Mouse (Mus musculus) CH12.LX (cell line): Measurements from ENCODE around the gene Rsph10b.

Source experiments
- CTCF ChIP-seq, 2 experiments: IDR thresholded peaks in 1 of 2; conservative IDR thresholded peaks in 1 of 2; 2 replicates each; pipeline ENCODE4 v1.5.1; 2011 to 2012; ENCODE audit warnings: low read depth in 2 of 2, low read length in 2 of 2, improper control_type of control experiment in 1 of 2, inconsistent platforms in 1 of 2, mild to moderate bottlenecking in 1 of 2, moderate library complexity in 1 of 2
- HCFC1 ChIP-seq: IDR thresholded peaks from 2 replicates; pipeline ENCODE4 v1.6.1; 2012; ENCODE audit warnings: low read depth, mild to moderate bottlenecking, inconsistent platforms, low read length, improper control_type of control experiment
- MAFK ChIP-seq: IDR thresholded peaks from 2 replicates; pipeline ENCODE4 v1.6.1; 2011; ENCODE audit warnings: low read length, improper control_type of control experiment; ENCODE audit not compliant: insufficient replicate concordance
- PAX5 ChIP-seq: IDR thresholded peaks from 2 replicates; pipeline ENCODE4 v1.6.1; 2012; ENCODE audit warnings: low read length, inconsistent platforms, mixed read lengths
- POLR2A ChIP-seq: IDR thresholded peaks from 2 replicates; pipeline ENCODE4 v1.6.1; 2011; ENCODE audit warnings: low read depth, mild to moderate bottlenecking, improper control_type of control experiment, low read length
- SIN3A ChIP-seq: IDR thresholded peaks from 2 replicates; pipeline ENCODE4 v1.6.1; 2012; ENCODE audit warnings: low read length, improper control_type of control experiment, inconsistent platforms
- SMC3 ChIP-seq: IDR thresholded peaks from 2 replicates; pipeline ENCODE4 v1.6.1; 2011; ENCODE audit warnings: low read depth, low read length, improper control_type of control experiment
- USF1 ChIP-seq: IDR thresholded peaks from 2 replicates; pipeline ENCODE4 v1.6.1; 2014; ENCODE audit warnings: low read depth, mild to moderate bottlenecking, inconsistent platforms, low read length, improper control_type of control experiment
- ZKSCAN1 ChIP-seq: IDR thresholded peaks from 2 replicates; pipeline ENCODE4 v1.6.1; 2012; ENCODE audit warnings: low read depth, inconsistent platforms, low read length, improper control_type of control experiment, borderline replicate concordance

GRCm38 (mm10) chr5:143974931-143975630 is 42.2 kb downstream of the Rsph10b start:
- no peak for TF ChIP-seq MAFK
- peak; percentile 90 for TF ChIP-seq SMC3
- TF ChIP-seq POLR2A: no peak
- TF ChIP-seq PAX5: no peak
- no peak for TF ChIP-seq ZKSCAN1
- TF ChIP-seq CTCF (conservative IDR thresholded peaks at IDR 0.05 in 1 of 2, IDR thresholded peaks at IDR 0.05 in 1 of 2; ENCODE audit: low read depth in 2 of 2, low read length in 2 of 2): peak; percentile 66 to 87
- no peak for TF ChIP-seq USF1
- no peak for TF ChIP-seq HCFC1
- TF ChIP-seq SIN3A: no peak
